Mouse (Mus musculus): ENCODE results near the gene Mrgprb2. TPM values are rescaled to one million over a fixed set of nuclear protein-coding genes. Genes with fewer than 3 reads are reported as not detected.

Mrgprb2 gene
- polyA plus RNA-seq (2015; fragmentation: Nextera tagmentation; extraction: Ambion mirVana): 0.58 and 0.97 TPM in 2 replicates

GRCm38 (mm10) chr7:48557986-48558385, at the start of gene Mrgprb2:
Gene Mrgprb2 (minus strand): TSS chr7:48558086.

Other genes starting within 250 kb of the Mrgprb2 start
- gene Mrgprb8, start 169.6 kb downstream of the Mrgprb2 start, polyA plus RNA-seq (2015; fragmentation: Nextera tagmentation; extraction: Ambion mirVana): not detected in 2 replicates
- 0.42 and 0.62 TPM in 2 replicates for gene Mrgprb1, start 101.7 kb downstream of the Mrgprb2 start, polyA plus RNA-seq (2015; fragmentation: Nextera tagmentation; extraction: Ambion mirVana)
- gene Mrgprx2, start 58.8 kb downstream of the Mrgprb2 start, polyA plus RNA-seq (2015; fragmentation: Nextera tagmentation; extraction: Ambion mirVana): 0.12 and 0.15 TPM in 2 replicates
- gene Mrgprb3, start 85.7 kb upstream of the Mrgprb2 start, polyA plus RNA-seq (2015; fragmentation: Nextera tagmentation; extraction: Ambion mirVana): not detected in 2 replicates
- 24.4 and 28.7 TPM in 2 replicates for gene Zdhhc13, start 230.9 kb upstream of the Mrgprb2 start, polyA plus RNA-seq (2015; fragmentation: Nextera tagmentation; extraction: Ambion mirVana)

Measured in urinary bladder, postnatal 0 days (tissue).